Mouse (Mus musculus): ENCODE measurements around the gene Tpo. TPM values are rescaled to one million over a fixed set of nuclear protein-coding genes. Genes with fewer than 3 reads are reported as not detected.

Gene Tpo
- total and polyA plus RNA-seq, 2 experiments from 2014 or later = 0.25 TPM; not detected in 1

- Histone ChIP-seq H3K27ac (ENCODE audit: low read depth, low read length) (no peak overlapping the region), H3K27me3 (ENCODE audit: insufficient read depth, low read length) (no peaks in the 10 kb centered on the region), H3K9ac (no peak overlapping the region), H3K4me3 (ENCODE audit: low read depth, low read length) (no peak overlapping the region), H3K36me3 (ENCODE audit: insufficient read depth) (no peaks in the 10 kb centered on the region), H3K9me3 (ENCODE audit: low read length) (no peaks in the 10 kb centered on the region), H3K4me2 (ENCODE audit: low read depth) (no peak overlapping the region), H3K4me1 (ENCODE audit: insufficient read depth) (no peaks in the 10 kb centered on the region)
- 94% methylated on average over 6 of the region's 6 CpGs for WGBS
- DNase-seq (no peak), ATAC-seq (no peak)
- TF ChIP-seq CTCF (IDR thresholded peaks at IDR 0.05; ENCODE audit: low read depth) = no peak
Observed at GRCm38 (mm10) chr12:30164005-30164404, 31.6 kb upstream of the Tpo start.

DNA sequence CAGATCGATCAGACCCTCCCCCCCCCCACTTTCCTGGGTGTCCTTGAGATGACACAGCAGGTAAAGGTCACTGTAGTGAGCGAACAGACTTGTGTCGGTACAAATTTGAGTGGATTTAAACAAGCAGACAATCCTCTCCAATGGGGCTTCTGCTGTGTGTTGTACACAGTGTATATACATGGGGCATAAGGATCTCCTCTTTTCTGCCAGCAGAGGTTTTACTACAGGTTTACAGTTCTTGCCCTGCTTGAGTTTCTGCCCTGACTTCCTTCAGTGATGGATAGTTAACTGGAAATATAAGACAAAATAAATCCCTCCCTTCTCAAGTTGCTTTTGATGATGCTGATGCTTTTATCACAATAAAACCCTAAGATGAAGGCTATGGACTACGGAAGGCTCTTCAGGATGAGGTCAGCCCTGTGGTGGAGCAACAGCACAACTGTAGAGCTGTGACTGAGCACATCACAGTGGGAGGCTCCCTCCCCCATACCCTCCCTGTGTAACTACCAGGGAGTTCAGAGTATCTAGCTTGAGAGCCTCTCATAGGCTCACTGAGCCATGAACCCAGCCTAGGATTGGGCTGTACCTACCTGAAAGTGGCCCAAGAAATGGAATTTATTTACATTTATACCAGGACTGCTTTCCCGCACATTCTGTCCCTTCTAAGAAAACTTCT is 29.4 kb upstream of the Tpo start:
- H3K4me2 ChIP-seq (ENCODE audit: low read depth) = no peak overlapping the region
- no peaks in the 10 kb centered on the region for H3K4me1 ChIP-seq (ENCODE audit: insufficient read depth)
- WGBS = 80% methylated on average over 5 of the region's 5 CpGs
- H3K9me3 ChIP-seq (ENCODE audit: low read length) = no peaks in the 10 kb centered on the region
- no peaks in the 10 kb centered on the region for H3K27me3 ChIP-seq (ENCODE audit: insufficient read depth, low read length)
- ATAC-seq (no peak), DNase-seq (no peak)
- H3K4me3 ChIP-seq (ENCODE audit: low read depth, low read length) = no peak overlapping the region
- no peak overlapping the region for H3K9ac ChIP-seq
- H3K36me3 ChIP-seq (ENCODE audit: insufficient read depth) = no peaks in the 10 kb centered on the region
- TF ChIP-seq CTCF (IDR thresholded peaks at IDR 0.05; ENCODE audit: low read depth) = no peak
- no peak overlapping the region for H3K27ac ChIP-seq (ENCODE audit: low read depth, low read length)

GRCm38 (mm10) chr12:30160475-30160874 is 28.1 kb upstream of the Tpo start:
- DNase-seq (peak; percentile 29), ATAC-seq (peak; percentile 62)
- Histone ChIP-seq H3K9me3 (ENCODE audit: low read length) (no peaks in the 10 kb centered on the region), H3K4me3 (ENCODE audit: low read depth, low read length) (no peak overlapping the region), H3K4me1 (ENCODE audit: insufficient read depth) (no peaks in the 10 kb centered on the region), H3K9ac (no peak overlapping the region), H3K4me2 (ENCODE audit: low read depth) (no peak overlapping the region), H3K27ac (ENCODE audit: low read depth, low read length) (no peak overlapping the region), H3K36me3 (ENCODE audit: insufficient read depth) (no peaks in the 10 kb centered on the region), H3K27me3 (ENCODE audit: insufficient read depth, low read length) (no peaks in the 10 kb centered on the region)
- no peak for TF ChIP-seq CTCF (IDR thresholded peaks at IDR 0.05; ENCODE audit: low read depth)
- 63% methylated on average over 3 of the region's 3 CpGs for WGBS

DNA sequence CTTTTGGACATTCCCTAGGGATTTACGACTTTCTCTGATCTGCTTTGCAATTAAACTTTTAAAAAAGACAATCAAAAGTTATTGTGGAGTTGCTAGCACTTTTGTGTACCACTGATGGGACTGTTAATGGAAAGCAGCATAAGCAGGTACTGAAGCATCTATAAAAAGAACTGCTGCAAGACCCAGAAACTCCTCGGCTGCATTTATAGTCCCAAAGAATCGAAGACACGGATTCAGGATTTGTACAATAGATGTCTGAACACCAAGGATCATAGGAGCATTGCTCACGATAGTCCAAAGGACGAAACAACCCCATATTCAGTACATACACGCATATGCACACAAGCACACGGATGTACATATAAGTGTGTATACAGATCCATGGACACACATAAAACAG is 27.4 kb upstream of the Tpo start:
- Histone ChIP-seq H3K9ac (no peak overlapping the region), H3K9me3 (ENCODE audit: low read length) (no peaks in the 10 kb centered on the region), H3K36me3 (ENCODE audit: insufficient read depth) (no peaks in the 10 kb centered on the region), H3K27me3 (ENCODE audit: insufficient read depth, low read length) (no peaks in the 10 kb centered on the region), H3K4me2 (ENCODE audit: low read depth) (no peak overlapping the region), H3K27ac (ENCODE audit: low read depth, low read length) (no peak overlapping the region), H3K4me3 (ENCODE audit: low read depth, low read length) (no peak overlapping the region), H3K4me1 (ENCODE audit: insufficient read depth) (no peaks in the 10 kb centered on the region)
- WGBS = 80% methylated on average over 8 of the region's 8 CpGs
- no peak for TF ChIP-seq CTCF (IDR thresholded peaks at IDR 0.05; ENCODE audit: low read depth)
- DNase-seq (no peak), ATAC-seq (no peak)

DNA sequence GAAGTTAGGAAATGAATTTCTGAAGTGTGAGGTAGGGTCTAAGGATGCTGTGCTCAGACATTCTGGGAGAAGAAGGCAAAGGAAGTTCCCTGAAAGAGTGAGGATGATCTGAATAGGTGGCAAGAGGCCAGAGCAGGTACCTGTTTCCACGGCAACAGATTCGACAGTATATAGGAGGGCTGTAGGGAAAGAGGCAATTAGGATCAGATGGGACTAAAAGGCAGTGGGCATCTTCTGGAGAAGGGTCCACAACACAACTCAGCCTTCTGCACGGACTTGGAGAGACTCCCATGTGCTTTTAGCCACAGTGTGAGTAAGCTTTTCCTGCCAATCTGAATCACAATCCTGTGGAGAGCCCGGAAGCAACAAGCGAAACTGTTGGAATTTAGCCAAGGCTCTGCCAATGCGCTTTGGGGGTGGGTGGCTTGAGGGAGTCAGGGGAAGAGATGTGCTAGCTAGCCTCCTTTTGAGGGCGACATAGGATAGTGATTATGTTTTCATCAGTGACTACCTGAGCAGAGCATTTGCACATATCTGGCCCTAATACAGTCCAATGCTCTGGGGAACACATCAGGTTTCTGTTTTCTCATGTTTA is 21.8 kb upstream of the Tpo start:
- 34% methylated on average over 7 of the region's 7 CpGs for WGBS
- H3K4me3 ChIP-seq (ENCODE audit: low read depth, low read length) = no peak overlapping the region

GRCm38 (mm10) chr12:30142085-30142484 is 9.7 kb upstream of the Tpo start:
- WGBS = 63% methylated on average over 3 of the region's 3 CpGs

More for the DNA sequence above, 21.8 kb upstream of the Tpo start:
- DNase-seq = peak; percentile 59
- Histone ChIP-seq H3K27me3 (ENCODE audit: insufficient read depth, low read length) (no peaks in the 10 kb centered on the region), H3K36me3 (ENCODE audit: insufficient read depth) (no peaks in the 10 kb centered on the region), H3K4me1 (ENCODE audit: insufficient read depth) (no peaks in the 10 kb centered on the region), H3K4me2 (ENCODE audit: low read depth) (no peak overlapping the region), H3K9ac (no peak overlapping the region), H3K9me3 (ENCODE audit: low read length) (no peaks in the 10 kb centered on the region), H3K27ac (ENCODE audit: low read depth, low read length) (no peak overlapping the region)
- no peak for TF ChIP-seq CTCF (IDR thresholded peaks at IDR 0.05; ENCODE audit: low read depth)
- peak; percentile 50 for ATAC-seq

GRCm38 (mm10) chr12:30129411-30129716 is 3.1 kb downstream of the Tpo start:
- no peaks in the 10 kb centered on the region for H3K27me3 ChIP-seq (ENCODE audit: insufficient read depth, low read length)
- no peak overlapping the region for H3K9ac ChIP-seq
- H3K36me3 ChIP-seq (ENCODE audit: insufficient read depth) = no peaks in the 10 kb centered on the region
- 31% methylated on average over 6 of the region's 6 CpGs for WGBS
- peak overlapping the region; percentile 82; the same call in 1 of the 2 replicates for H3K27ac ChIP-seq (ENCODE audit: low read depth, low read length)
- H3K4me1 ChIP-seq (ENCODE audit: insufficient read depth) = 0 out of 2 replicates have a peak, but pooled peaks cover 5% of the 10 kb centered on the region
- no peak for DNase-seq
- peak overlapping the region; percentile 35 for H3K4me2 ChIP-seq (ENCODE audit: low read depth)
- ATAC-seq = no peak; the same call in 1 of the 2 replicates
- TF ChIP-seq CTCF (IDR thresholded peaks at IDR 0.05; ENCODE audit: low read depth) = no peak
- no peaks in the 10 kb centered on the region for H3K9me3 ChIP-seq (ENCODE audit: low read length)
- no peak overlapping the region for H3K4me3 ChIP-seq (ENCODE audit: low read depth, low read length)

More at GRCm38 (mm10) chr12:30142085-30142484, 9.7 kb upstream of the Tpo start:
- Histone ChIP-seq H3K27me3 (ENCODE audit: insufficient read depth, low read length) (no peaks in the 10 kb centered on the region), H3K9ac (no peak overlapping the region), H3K27ac (ENCODE audit: low read depth, low read length) (no peak overlapping the region), H3K9me3 (ENCODE audit: low read length) (no peaks in the 10 kb centered on the region), H3K4me1 (ENCODE audit: insufficient read depth) (no peaks in the 10 kb centered on the region), H3K4me2 (ENCODE audit: low read depth) (no peak overlapping the region), H3K4me3 (ENCODE audit: low read depth, low read length) (no peak overlapping the region), H3K36me3 (ENCODE audit: insufficient read depth) (no peaks in the 10 kb centered on the region)
- peak; percentile 24; the same call in 1 of the 2 replicates for TF ChIP-seq CTCF (IDR thresholded peaks at IDR 0.05; ENCODE audit: low read depth)
- ATAC-seq = no peak
- no peak for DNase-seq
